Mouse (Mus musculus) C2C12 (cell line): ENCODE results near the gene Angpt4.

ENCODE experiments used
- CEBPB ChIP-seq: IDR thresholded peaks from one replicate; pipeline ENCODE4 v1.6.1; 2011; ENCODE audit warnings: low read depth, mild to moderate bottlenecking, control low read depth, moderate library complexity
- CTCF ChIP-seq: IDR thresholded peaks from one replicate; pipeline ENCODE4 v1.5.1; 2011; ENCODE audit not compliant: control insufficient read depth, insufficient read depth, insufficient read length
- MAX ChIP-seq: IDR thresholded peaks from one replicate; pipeline ENCODE4 v1.6.1; 2011; ENCODE audit warnings: mild to moderate bottlenecking, control low read depth
- USF1 ChIP-seq: IDR thresholded peaks from one replicate; pipeline ENCODE4 v1.6.1; 2011; ENCODE audit warnings: low read depth, mild to moderate bottlenecking, control low read depth, moderate library complexity

GRCm38 (mm10) chr2:151925715-151926114 lies 14.7 kb downstream of the Angpt4 start:
- no peak for TF ChIP-seq CTCF
- TF ChIP-seq CEBPB = no peak
- no peak for TF ChIP-seq USF1
- TF ChIP-seq MAX = no peak
